Mouse (Mus musculus) subcutaneous adipose tissue, adult 2 months (tissue): Measurements from ENCODE around the gene Sptssa. TPM values are rescaled to one million over a fixed set of nuclear protein-coding genes. Genes with fewer than 3 reads are reported as not detected.

Experiments used
- polyA plus RNA-seq: library from polyadenylated mRNA; depleted of rRNA; stranded (reverse); fragments of >200 nt; gene quantifications from 2 replicates; pipeline ENCODE4 v1.2.3, GENCODE M21; 2012; ENCODE audit warnings: low replicate concordance; rRNA removed

Sptssa gene
- 68.7 and 95.1 TPM in 2 replicates for polyA plus RNA-seq

GRCm38 (mm10) chr12:54656396-54657171, at the start of gene Sptssa:
Gene Sptssa, minus strand, starts transcription at chr12:54656573.

GRCm38 (mm10) chr12:54695511-54696241, 39.3 kb upstream of the Sptssa start, which contains the start of gene Eapp:
Gene Eapp, minus strand, starts transcription at chr12:54695897.

Other genes starting within 250 kb of the Sptssa start
- 8.8 and 8.9 TPM in 2 replicates for gene Eapp, start 39.3 kb upstream of the Sptssa start, polyA plus RNA-seq
- 20.3 and 29.2 TPM in 2 replicates for gene Snx6, start 139.1 kb upstream of the Sptssa start, polyA plus RNA-seq
- 32.9 and 44.9 TPM in 2 replicates for gene Cfl2, start 206.3 kb upstream of the Sptssa start, polyA plus RNA-seq